Mouse (Mus musculus) adrenal gland, postnatal 10 days (tissue): ENCODE results near the gene Necap1. TPM values are rescaled to one million over a fixed set of nuclear protein-coding genes. Genes with fewer than 3 reads are reported as not detected.

Experiments used
- DNase-seq: peaks from one replicate; pipeline ENCODE4 v3.0.0; 2021; ENCODE audit warnings: mixed read lengths
- long read RNA-seq, 2 experiments: library from polyadenylated mRNA; stranded (forward); transcript quantifications; one replicate each; pipeline ENCODE4 v2.0.0; 2021
- total RNA-seq, 2 experiments: library from RNA; stranded (reverse); gene quantifications; 2 replicates each; pipeline ENCODE4 v1.2.3; 2021

The Necap1 gene
- total RNA-seq: 10 to 100 TPM; 44.8 to 45.8 TPM
- long read RNA-seq, experiment 1, transcript Necap1-201 (8 exons, 2,476 nt): major isoform, 36 of 57 reads
- long read RNA-seq, experiment 1, partial matches to known transcripts: 20 of 57 reads
- long read RNA-seq, experiment 1, other reads (novel, unspliced or antisense): 1 of 57 reads
- long read RNA-seq, experiment 2, transcript Necap1-201 (8 exons, 2,476 nt): major isoform, 31 of 42 reads
- long read RNA-seq, experiment 2, partial matches to known transcripts: 3 of 42 reads
- long read RNA-seq, experiment 2, other reads (novel, unspliced or antisense): 8 of 42 reads

DNA sequence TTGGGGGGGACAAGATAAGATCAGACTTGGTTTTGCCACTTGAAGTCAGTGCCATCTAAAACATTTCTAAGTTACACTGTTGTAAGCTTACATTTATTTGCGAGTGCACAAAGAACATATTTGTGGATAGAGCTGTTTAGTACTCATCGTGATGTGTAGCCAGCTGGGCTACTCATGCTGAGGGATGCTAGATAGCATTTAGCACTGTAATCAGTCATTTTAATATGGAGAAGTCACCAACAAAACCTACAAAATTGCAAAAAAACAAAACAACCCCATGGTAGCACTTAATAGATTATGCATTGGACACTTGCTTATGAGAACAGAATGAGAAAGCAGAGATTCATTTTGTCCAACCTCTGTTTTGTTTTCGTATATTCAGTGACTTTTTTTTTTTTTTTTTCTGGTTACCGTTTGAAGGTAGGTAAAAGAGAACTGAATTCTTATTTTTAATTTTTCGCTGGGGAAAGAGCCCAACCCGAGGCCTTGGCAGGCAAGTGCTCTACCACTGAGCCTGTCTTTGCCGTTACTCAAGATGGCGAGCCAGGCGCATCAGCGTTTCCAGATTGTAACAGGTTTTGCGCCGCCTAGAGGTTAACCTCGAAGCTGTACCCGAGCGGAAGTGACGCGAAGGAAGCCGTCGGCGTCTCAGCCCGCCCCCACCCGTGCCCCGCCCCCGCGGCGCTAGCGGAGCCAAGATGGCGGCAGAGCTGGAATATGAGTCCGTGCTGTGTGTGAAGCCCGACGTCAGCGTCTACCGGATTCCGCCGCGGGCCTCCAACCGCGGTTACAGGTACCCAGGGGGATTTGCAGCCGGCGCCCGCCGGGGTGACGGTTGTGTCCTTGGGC, at the start of gene Necap1:
Gene Necap1, plus strand, starts transcription at position 604 of the 849 bp plus-strand sequence.
- DNase-seq: peak; percentile 98

DNA sequence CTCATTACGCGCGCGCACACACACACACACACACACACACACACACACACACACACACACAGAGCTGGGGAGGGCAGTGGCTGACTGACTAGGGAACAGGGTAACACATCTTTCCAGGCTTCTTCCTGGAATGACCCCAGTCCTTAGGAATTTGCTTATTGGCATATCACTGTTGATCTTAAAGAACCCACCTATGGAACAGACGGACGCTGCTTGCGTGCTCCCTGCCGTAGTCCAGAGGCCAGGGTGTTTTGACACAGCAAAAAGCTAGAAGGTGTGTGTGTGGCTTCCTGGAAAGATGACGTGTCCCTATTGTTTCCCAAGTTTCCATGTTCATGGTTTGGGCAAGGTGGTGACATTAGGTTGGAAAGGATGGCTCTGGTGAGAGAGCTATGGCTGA, 49.1 kb upstream of the Necap1 start:
- DNase-seq: no peak

GRCm38 (mm10) chr6:122825923-122826742, 48.1 kb upstream of the Necap1 start:
- DNase-seq: peak; percentile 78

GRCm38 (mm10) chr6:122828086-122828485, 46.2 kb upstream of the Necap1 start:
- peak; percentile 42 for DNase-seq

GRCm38 (mm10) chr6:122832880-122833279, 41.4 kb upstream of the Necap1 start:
- no peak for DNase-seq

DNA sequence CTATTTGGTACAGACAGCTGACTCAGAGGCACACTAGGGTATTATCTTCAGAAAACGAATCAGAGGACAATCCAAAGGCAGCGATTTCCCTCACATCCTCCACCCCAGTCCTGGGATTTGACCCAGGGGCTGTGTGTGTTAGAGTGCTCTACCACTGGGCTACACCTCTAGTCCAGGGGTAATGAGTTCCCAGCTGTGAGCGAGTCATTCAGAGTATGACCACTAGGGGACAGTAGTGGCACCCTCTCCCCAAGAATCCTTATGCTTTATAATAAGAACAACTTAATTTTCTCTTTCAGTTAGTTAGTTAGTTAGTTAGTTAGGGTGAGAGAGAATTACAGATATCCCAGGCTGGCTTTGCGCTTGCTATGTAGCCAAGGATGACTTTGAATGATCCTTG, 39.9 kb upstream of the Necap1 start:
- peak; percentile 66 for DNase-seq

- DNase-seq: no peak
These were observed 37.3 kb upstream of the Necap1 start for GRCm38 (mm10) chr6:122836974-122837373.

- DNase-seq: no peak
These were observed 36.7 kb upstream of the Necap1 start for GRCm38 (mm10) chr6:122837539-122837938.

- no peak for DNase-seq
These were observed 30.5 kb upstream of the Necap1 start for GRCm38 (mm10) chr6:122843759-122844158.

GRCm38 (mm10) chr6:122852696-122853095, 21.6 kb upstream of the Necap1 start:
- DNase-seq: no peak

DNA sequence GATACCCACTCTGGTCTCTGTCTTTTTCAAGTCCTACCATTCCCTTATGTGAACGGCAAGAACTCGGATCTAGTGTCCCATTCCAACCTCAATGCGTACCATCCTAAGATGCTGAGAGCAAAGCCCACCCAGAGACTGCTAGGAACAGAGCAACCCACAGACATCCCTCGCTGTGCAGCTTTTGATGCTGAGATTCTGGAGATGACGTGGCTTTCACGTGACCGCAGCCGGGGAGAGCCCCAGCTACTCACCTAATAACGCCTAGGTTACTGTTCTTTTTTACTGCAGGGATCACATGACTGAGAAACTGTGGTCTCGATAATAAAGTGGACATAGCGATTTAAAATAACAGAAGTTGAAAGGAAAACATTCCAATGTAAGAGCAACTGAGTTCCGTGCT, 19.7 kb upstream of the Necap1 start:
- no peak for DNase-seq

DNA sequence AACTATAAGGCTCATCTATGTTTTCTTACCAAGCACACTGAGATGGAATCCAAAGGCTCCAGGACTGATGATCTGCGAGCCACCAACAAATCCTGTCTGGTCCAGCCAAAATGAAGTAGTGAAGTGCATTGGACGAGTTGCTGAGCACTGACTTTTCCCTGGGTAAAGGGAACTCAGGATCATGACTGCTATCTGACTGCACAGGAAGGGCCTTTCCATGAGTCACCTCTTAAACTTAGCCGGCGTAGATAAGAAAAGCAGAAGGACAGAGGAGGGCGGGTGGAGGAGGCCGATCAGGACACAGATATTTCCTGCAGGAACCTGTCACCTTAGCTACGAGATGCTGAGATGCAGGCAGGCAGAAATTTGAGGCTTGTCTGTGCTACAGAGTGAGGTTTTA, 18.3 kb upstream of the Necap1 start, which contains the start of gene C3ar1:
Gene C3ar1, minus strand, starts transcription at position 207 of the 400 bp plus-strand sequence.
- DNase-seq: peak; percentile 39

GRCm38 (mm10) chr6:122862434-122862833, 11.8 kb upstream of the Necap1 start:
- DNase-seq: no peak

GRCm38 (mm10) chr6:122862871-122863270, 11.4 kb upstream of the Necap1 start:
- no peak for DNase-seq

- DNase-seq: no peak
These were observed 6.4 kb upstream of the Necap1 start for GRCm38 (mm10) chr6:122867914-122868313.

DNA sequence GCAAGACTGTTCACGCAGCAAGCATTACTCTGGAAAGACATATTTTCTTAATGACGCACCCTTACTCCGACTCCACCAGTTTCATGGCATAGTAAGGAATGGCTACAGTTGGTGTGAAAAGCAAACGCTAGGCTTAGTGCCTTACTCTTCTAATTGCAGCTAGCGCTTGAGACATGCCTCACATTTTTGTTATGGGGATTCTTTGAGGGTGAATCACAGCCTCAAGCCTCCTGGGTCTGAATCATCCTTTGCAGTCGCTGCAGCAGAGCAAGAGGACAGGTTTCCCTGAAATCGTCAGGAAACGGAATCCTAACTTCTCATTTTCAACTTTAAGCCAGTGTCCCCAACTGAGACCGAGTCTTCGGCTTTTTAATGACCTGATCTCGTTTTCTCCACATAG, 4.4 kb upstream of the Necap1 start:
- no peak for DNase-seq

DNA sequence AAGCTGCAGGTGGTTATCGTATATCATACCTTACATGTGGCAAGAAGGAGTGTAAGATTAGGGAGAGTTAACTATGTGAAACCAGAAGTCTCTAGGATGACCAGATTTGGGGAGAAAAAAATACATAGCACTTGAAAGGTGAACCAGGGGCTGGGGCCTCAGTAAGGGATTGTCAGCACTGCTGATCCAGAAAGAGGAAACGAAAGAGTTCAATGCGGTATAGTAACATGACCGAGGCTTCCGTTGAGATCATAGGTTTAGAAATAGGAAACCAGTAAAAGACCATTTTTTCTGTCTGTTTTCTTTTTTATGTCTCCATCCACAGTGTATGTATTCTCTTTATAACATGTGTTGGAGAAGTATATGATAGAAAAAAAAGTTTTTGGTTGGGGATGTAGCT, 1.5 kb upstream of the Necap1 start:
- DNase-seq: no peak

GRCm38 (mm10) chr6:122874720-122875389, 581 bp downstream of the Necap1 start:
- DNase-seq: no peak

DNA sequence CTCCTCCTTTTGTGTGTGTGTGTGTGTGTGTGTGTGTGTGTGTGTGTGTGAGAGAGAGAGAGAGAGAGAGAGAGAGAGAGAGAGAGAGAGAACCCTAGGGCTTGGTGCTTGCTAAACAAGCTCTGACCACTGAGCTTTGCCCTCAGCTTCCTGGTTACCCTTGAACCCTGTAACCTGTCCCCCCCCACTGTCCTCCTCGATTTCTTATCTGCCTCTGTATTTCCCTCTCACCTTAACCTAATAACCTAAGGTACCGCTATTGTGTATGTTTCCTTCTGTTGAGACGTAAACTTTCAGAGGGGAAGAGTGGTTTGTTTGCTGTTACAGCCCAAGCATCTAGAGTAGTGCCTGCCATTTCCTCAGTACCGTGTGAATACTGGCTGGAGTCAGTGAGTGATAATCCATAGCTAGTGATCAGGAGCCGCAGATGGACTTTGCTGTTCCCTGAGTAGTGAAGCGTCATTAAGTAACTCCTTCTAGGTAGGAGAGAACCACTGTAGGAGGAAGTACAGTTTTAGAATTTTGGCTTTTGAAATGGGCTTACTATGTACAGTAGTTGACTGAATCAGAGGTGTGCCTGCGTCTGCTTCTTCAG, 5.0 kb downstream of the Necap1 start:
- no peak for DNase-seq

- no peak for DNase-seq
These were observed 5.7 kb downstream of the Necap1 start for GRCm38 (mm10) chr6:122879781-122880505.

DNA sequence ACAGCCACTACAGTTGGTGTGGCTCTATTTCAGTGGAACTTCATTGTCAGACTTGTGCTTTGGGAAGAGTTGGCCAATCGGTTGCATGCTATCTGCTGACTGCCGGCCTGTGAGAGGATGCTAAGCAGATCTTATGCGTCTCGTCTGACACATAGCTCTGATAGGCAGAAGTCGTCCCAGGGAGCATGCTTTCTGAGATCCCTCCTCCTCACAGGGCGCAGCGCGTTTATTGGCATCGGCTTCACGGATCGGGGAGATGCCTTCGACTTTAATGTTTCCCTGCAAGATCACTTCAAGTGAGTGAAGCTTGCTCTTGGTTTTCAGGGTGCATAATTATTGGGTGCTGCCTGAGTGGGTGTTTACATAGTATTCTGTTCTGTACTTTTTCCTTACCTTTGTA, 7.0 kb downstream of the Necap1 start:
- no peak for DNase-seq
